Mouse (Mus musculus): ENCODE data around the gene Gm4297. TPM values are rescaled to one million over a fixed set of nuclear protein-coding genes. Genes with fewer than 3 reads are reported as not detected.

Gm4297 gene
- polyA plus RNA-seq (2021; fragmentation: Nextera tagmentation): not detected in 2 replicates
- long read RNA-seq, experiment 1: 0 reads
- long read RNA-seq, experiment 2: 0 reads

DNA sequence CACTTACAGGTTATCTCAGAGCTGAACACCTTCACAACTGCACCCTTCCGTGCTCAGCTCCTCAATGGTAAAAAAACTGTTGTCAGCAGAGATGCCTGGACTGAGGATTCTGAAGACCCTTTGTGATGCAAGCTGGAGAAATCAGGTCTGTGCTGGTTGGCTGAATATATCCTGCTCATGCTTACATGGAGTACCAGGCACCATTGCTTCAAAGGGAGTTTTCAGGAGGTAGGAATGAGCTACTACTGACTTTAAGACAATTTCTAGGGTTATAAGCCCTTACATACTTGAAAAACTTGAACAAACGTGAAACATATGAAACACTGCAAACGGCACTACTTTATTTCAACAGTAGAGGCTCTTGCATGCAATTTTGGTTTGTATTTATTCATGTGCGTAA is at the start of gene Gm4297:
TSS of gene Gm4297 (minus strand) at position 101 of the 400 bp plus-strand sequence.

Other genes with a start within 250 kb of the Gm4297 start
- gene Gm5934, start 74.1 kb downstream of the Gm4297 start, polyA plus RNA-seq (2021; fragmentation: Nextera tagmentation): not detected in 2 replicates
- not detected in 2 replicates for gene Gm5935, start 200.3 kb upstream of the Gm4297 start, polyA plus RNA-seq (2021; fragmentation: Nextera tagmentation)